Mouse (Mus musculus): ENCODE measurements around the gene Htr1d. TPM values are rescaled to one million over a fixed set of nuclear protein-coding genes. Genes with fewer than 3 reads are reported as not detected.

The Htr1d gene
- polyA plus RNA-seq, 1 experiment from 2014 or later = 0.12 TPM

GRCm38 (mm10) chr4:136441354-136442043, 18.2 kb downstream of the Htr1d start:
- no peak overlapping the region for H3K9ac ChIP-seq (ENCODE audit: low read length)
- ATAC-seq (replicated peaks; ENCODE audit: low FRiP score, low TSS enrichment, low read depth) (no peak), DNase-seq (ENCODE audit: low spot score) (no peak)

GRCm38 (mm10) chr4:136444561-136444960, 21.2 kb downstream of the Htr1d start:
- Histone ChIP-seq H3K4me1 (replicated peaks; ENCODE audit: control insufficient read depth, insufficient read depth, low read length) (no peaks in the 10 kb centered on the region), H3K4me3 (ENCODE audit: low read depth, low read length) (no peak overlapping the region), H3K27ac (ENCODE audit: low read depth) (no peak overlapping the region), H3K4me2 (ENCODE audit: low read length) (no peak overlapping the region), H3K27me3 (replicated peaks; ENCODE audit: control insufficient read depth, insufficient read depth, low read length) (no peaks in the 10 kb centered on the region), H3K9me3 (ENCODE audit: control insufficient read depth, low read length) (no peaks in the 10 kb centered on the region), H3K36me3 (ENCODE audit: control insufficient read depth, insufficient read depth, low read length) (no peaks in the 10 kb centered on the region), H3K9ac (ENCODE audit: low read length) (no peak overlapping the region)
- WGBS = 69% methylated on average over 4 of the region's 4 CpGs
- no peak for DNase-seq (ENCODE audit: low spot score)
- no peak for ATAC-seq (replicated peaks; ENCODE audit: low FRiP score, low TSS enrichment, low read depth)

More at GRCm38 (mm10) chr4:136441354-136442043, 18.2 kb downstream of the Htr1d start:
- Histone ChIP-seq H3K36me3 (ENCODE audit: control insufficient read depth, insufficient read depth, low read length) (no peaks in the 10 kb centered on the region), H3K4me1 (replicated peaks; ENCODE audit: control insufficient read depth, insufficient read depth, low read length) (no peaks in the 10 kb centered on the region), H3K4me2 (ENCODE audit: low read length) (no peak overlapping the region), H3K27me3 (replicated peaks; ENCODE audit: control insufficient read depth, insufficient read depth, low read length) (no peaks in the 10 kb centered on the region), H3K4me3 (ENCODE audit: low read depth, low read length) (no peak overlapping the region), H3K9me3 (ENCODE audit: control insufficient read depth, low read length) (no peaks in the 10 kb centered on the region), H3K27ac (ENCODE audit: low read depth) (no peak overlapping the region)
- 66% methylated on average over 15 of the region's 15 CpGs for WGBS

- H3K27me3 ChIP-seq (replicated peaks; ENCODE audit: control insufficient read depth, insufficient read depth, low read length) = no peaks in the 10 kb centered on the region
- H3K36me3 ChIP-seq (ENCODE audit: control insufficient read depth, insufficient read depth, low read length) = no peaks in the 10 kb centered on the region
- DNase-seq (ENCODE audit: low spot score) (no peak), ATAC-seq (replicated peaks; ENCODE audit: low FRiP score, low TSS enrichment, low read depth) (no peak)
- no peaks in the 10 kb centered on the region for H3K4me1 ChIP-seq (replicated peaks; ENCODE audit: control insufficient read depth, insufficient read depth, low read length)
- H3K9ac ChIP-seq (ENCODE audit: low read length) = no peak overlapping the region
- no peak overlapping the region for H3K4me3 ChIP-seq (ENCODE audit: low read depth, low read length)
- no peak overlapping the region for H3K27ac ChIP-seq (ENCODE audit: low read depth)
- no peak overlapping the region for H3K4me2 ChIP-seq (ENCODE audit: low read length)
- 78% methylated on average over 5 of the region's 5 CpGs for WGBS
- H3K9me3 ChIP-seq (ENCODE audit: control insufficient read depth, low read length) = no peaks in the 10 kb centered on the region
These were observed 26.5 kb downstream of the Htr1d start for GRCm38 (mm10) chr4:136449795-136450194.

- H3K9ac ChIP-seq (ENCODE audit: low read length) = no peak overlapping the region
- no peaks in the 10 kb centered on the region for H3K9me3 ChIP-seq (ENCODE audit: control insufficient read depth, low read length)
- 0 out of 2 replicates have a peak, but pooled peaks cover 3% of the 10 kb centered on the region for H3K4me1 ChIP-seq (replicated peaks; ENCODE audit: control insufficient read depth, insufficient read depth, low read length)
- 77% methylated on average over 4 of the region's 4 CpGs for WGBS
- H3K4me3 ChIP-seq (ENCODE audit: low read depth, low read length) = no peak overlapping the region
- ATAC-seq (replicated peaks; ENCODE audit: low FRiP score, low TSS enrichment, low read depth) (no peak), DNase-seq (ENCODE audit: low spot score) (no peak)
- H3K27ac ChIP-seq (ENCODE audit: low read depth) = no peak overlapping the region
- no peaks in the 10 kb centered on the region for H3K36me3 ChIP-seq (ENCODE audit: control insufficient read depth, insufficient read depth, low read length)
- H3K27me3 ChIP-seq (replicated peaks; ENCODE audit: control insufficient read depth, insufficient read depth, low read length) = no peaks in the 10 kb centered on the region
- H3K4me2 ChIP-seq (ENCODE audit: low read length) = no peak overlapping the region
These were observed 26.9 kb downstream of the Htr1d start for GRCm38 (mm10) chr4:136450271-136450670.

GRCm38 (mm10) chr4:136451564-136451963, 28.2 kb downstream of the Htr1d start:
- peak; percentile 34 for ATAC-seq (replicated peaks; ENCODE audit: low FRiP score, low TSS enrichment, low read depth)
- H3K4me3 ChIP-seq (ENCODE audit: low read depth, low read length) = no peak overlapping the region
- DNase-seq (ENCODE audit: low spot score) = peak; percentile 72
- no peak overlapping the region for H3K9ac ChIP-seq (ENCODE audit: low read length)
- no peaks in the 10 kb centered on the region for H3K27me3 ChIP-seq (replicated peaks; ENCODE audit: control insufficient read depth, insufficient read depth, low read length)
- no peak overlapping the region for H3K4me2 ChIP-seq (ENCODE audit: low read length)
- no peaks in the 10 kb centered on the region for H3K9me3 ChIP-seq (ENCODE audit: control insufficient read depth, low read length)
- H3K4me1 ChIP-seq (replicated peaks; ENCODE audit: control insufficient read depth, insufficient read depth, low read length) = 0 out of 2 replicates have a peak, but pooled peaks cover 3% of the 10 kb centered on the region
- no peaks in the 10 kb centered on the region for H3K36me3 ChIP-seq (ENCODE audit: control insufficient read depth, insufficient read depth, low read length)
- peak overlapping the region; percentile 47; the same call in 1 of the 2 replicates for H3K27ac ChIP-seq (ENCODE audit: low read depth)
- 3% methylated on average over 6 of the region's 6 CpGs for WGBS

- Histone ChIP-seq H3K4me3 (ENCODE audit: low read depth, low read length) (no peak overlapping the region), H3K4me2 (ENCODE audit: low read length) (no peak overlapping the region), H3K9ac (ENCODE audit: low read length) (no peak overlapping the region), H3K9me3 (ENCODE audit: control insufficient read depth, low read length) (no peaks in the 10 kb centered on the region), H3K4me1 (replicated peaks; ENCODE audit: control insufficient read depth, insufficient read depth, low read length) (0 out of 2 replicates have a peak, but pooled peaks cover 3% of the 10 kb centered on the region), H3K27me3 (replicated peaks; ENCODE audit: control insufficient read depth, insufficient read depth, low read length) (no peaks in the 10 kb centered on the region), H3K27ac (ENCODE audit: low read depth) (no peak overlapping the region), H3K36me3 (ENCODE audit: control insufficient read depth, insufficient read depth, low read length) (no peaks in the 10 kb centered on the region)
- 88% methylated on average over 3 of the region's 3 CpGs for WGBS
- DNase-seq (ENCODE audit: low spot score) (no peak), ATAC-seq (replicated peaks; ENCODE audit: low FRiP score, low TSS enrichment, low read depth) (no peak)
These were observed 29.0 kb downstream of the Htr1d start for GRCm38 (mm10) chr4:136452286-136452685.

- no peaks in the 10 kb centered on the region for H3K27me3 ChIP-seq (replicated peaks; ENCODE audit: control insufficient read depth, insufficient read depth, low read length)
- no peak overlapping the region for H3K4me2 ChIP-seq (ENCODE audit: low read length)
- H3K9me3 ChIP-seq (ENCODE audit: control insufficient read depth, low read length) = no peaks in the 10 kb centered on the region
- ATAC-seq (replicated peaks; ENCODE audit: low FRiP score, low TSS enrichment, low read depth) = peak; percentile 65; the same call in 1 of the 2 replicates
- 0 out of 2 replicates have a peak, but pooled peaks cover 3% of the 10 kb centered on the region for H3K4me1 ChIP-seq (replicated peaks; ENCODE audit: control insufficient read depth, insufficient read depth, low read length)
- WGBS = 42% methylated on average over 5 of the region's 5 CpGs
- H3K36me3 ChIP-seq (ENCODE audit: control insufficient read depth, insufficient read depth, low read length) = no peaks in the 10 kb centered on the region
- DNase-seq (ENCODE audit: low spot score) = peak; percentile 61
- H3K9ac ChIP-seq (ENCODE audit: low read length) = no peak overlapping the region
- no peak overlapping the region for H3K4me3 ChIP-seq (ENCODE audit: low read depth, low read length)
- no peak overlapping the region for H3K27ac ChIP-seq (ENCODE audit: low read depth)
These were observed 29.5 kb downstream of the Htr1d start for GRCm38 (mm10) chr4:136452792-136453191.

GRCm38 (mm10) chr4:136454850-136455260, 31.5 kb downstream of the Htr1d start:
- Histone ChIP-seq H3K9ac (ENCODE audit: low read length) (no peak overlapping the region), H3K4me2 (ENCODE audit: low read length) (peak overlapping the region; percentile 41), H3K27me3 (replicated peaks; ENCODE audit: control insufficient read depth, insufficient read depth, low read length) (no peaks in the 10 kb centered on the region), H3K36me3 (ENCODE audit: control insufficient read depth, insufficient read depth, low read length) (no peaks in the 10 kb centered on the region), H3K4me1 (replicated peaks; ENCODE audit: control insufficient read depth, insufficient read depth, low read length) (0 out of 2 replicates have a peak, but pooled peaks cover 3% of the 10 kb centered on the region), H3K9me3 (ENCODE audit: control insufficient read depth, low read length) (no peaks in the 10 kb centered on the region), H3K27ac (ENCODE audit: low read depth) (no peak overlapping the region), H3K4me3 (ENCODE audit: low read depth, low read length) (peak overlapping the region; percentile 8; the same call in 1 of the 2 replicates)
- ATAC-seq (replicated peaks; ENCODE audit: low FRiP score, low TSS enrichment, low read depth) = no peak
- DNase-seq (ENCODE audit: low spot score) = peak; percentile 96
- 3% methylated on average over 10 of the region's 10 CpGs for WGBS
